ENCODE assay signal across 13 mouse cellular contexts in genomic region chr3:88248406-88248805, GRCm38 (mm10). TPM values are rescaled to one million over a fixed set of nuclear protein-coding genes. Genes with fewer than 3 reads are reported as not detected.
"Had no signal": no experiment of that assay in that cellular context is flagged by ENCODE, and none has a peak within 500 bp of the region (broad histone marks: within the 10 kb centered on the region; RNA-seq: fewer than 3 reads in every experiment).

No protein-coding gene starts in this region.

- H3K4me2 ChIP-seq: kidney, embryonic 15.5 days; limb, embryonic 13.5 days; midbrain, embryonic 15.5 days had no signal

- H3K9ac ChIP-seq: kidney, embryonic 15.5 days; limb, embryonic 13.5 days; liver, embryonic 14.5 days; midbrain, embryonic 15.5 days had no signal

- H3K4me1 ChIP-seq: kidney, embryonic 15.5 days; limb, embryonic 13.5 days; midbrain, embryonic 15.5 days had no signal

- H3K27ac ChIP-seq: kidney, embryonic 15.5 days; limb, embryonic 13.5 days; liver, embryonic 14.5 days; midbrain, embryonic 15.5 days had no signal

- H3K36me3 ChIP-seq: kidney, embryonic 15.5 days; limb, embryonic 13.5 days; midbrain, embryonic 15.5 days had no signal

- ATAC-seq: intestine, embryonic 16.5 days; midbrain, embryonic 15.5 days had no signal

- H3K9me3 ChIP-seq: kidney, embryonic 15.5 days; limb, embryonic 13.5 days; midbrain, embryonic 15.5 days had no signal

- DNase-seq: kidney, adult 2 months; lung, adult 18-20 months; retina, postnatal 1 day; right cerebral cortex, postnatal 4 days; spleen, adult 18-20 months; thymus, adult 2 months; thymus, postnatal 25 days had no signal

- H3K4me3 ChIP-seq: kidney, embryonic 15.5 days; limb, embryonic 13.5 days; midbrain, embryonic 15.5 days had no signal

RNA-seq across cellular contexts. Expression of gene Gm38392, which starts 38.6 kb away (rescaled TPM):
- polyA plus RNA-seq: intestine, embryonic 16.5 days; liver, adult 2 months; liver, embryonic 14.5 days; midbrain, embryonic 15.5 days had no signal
